Mouse (Mus musculus) right cerebral cortex, adult 18-20 months (tissue): Measurements from ENCODE around the gene Mindy4b-ps.

ENCODE experiments used
- DNase-seq: peaks from one replicate; pipeline ENCODE4 v3.0.0; 2022; ENCODE audit warnings: mixed read lengths

Gene Mindy4b-ps

GRCm38 (mm10) chr3:58784219-58785092 lies 37.7 kb downstream of the Mindy4b-ps start:
- no peak for DNase-seq

DNA sequence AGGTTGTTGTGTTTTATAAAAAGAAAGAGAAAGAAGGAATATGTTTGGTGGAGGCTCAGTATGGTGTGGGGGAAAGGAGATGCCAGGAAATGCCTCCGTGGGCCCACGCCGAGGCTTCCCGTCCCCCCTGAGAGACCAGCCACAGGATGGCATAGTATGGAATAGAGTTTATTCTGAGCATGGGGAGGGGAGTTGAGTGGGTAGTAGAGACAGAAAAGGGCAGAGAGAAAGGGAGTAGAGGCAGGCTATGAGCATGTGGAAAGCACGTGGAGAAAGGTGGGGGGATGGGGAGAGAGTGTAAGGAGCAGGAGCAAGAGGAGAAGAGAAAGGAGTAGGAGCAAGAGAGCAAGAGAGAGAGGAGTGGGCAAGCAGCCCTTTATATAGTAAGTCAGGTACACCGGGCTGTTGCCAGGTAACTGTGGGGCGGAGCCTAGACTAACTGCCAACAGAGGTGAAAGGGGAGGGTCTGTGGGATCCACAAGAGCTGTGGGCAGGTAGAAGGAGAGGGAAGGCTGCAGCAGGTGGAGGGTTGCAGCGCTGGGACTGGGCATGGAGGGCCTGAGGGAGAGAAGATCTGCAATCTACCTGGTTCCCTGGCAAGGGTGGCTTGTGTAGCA lies 38.4 kb downstream of the Mindy4b-ps start:
- DNase-seq = no peak

DNA sequence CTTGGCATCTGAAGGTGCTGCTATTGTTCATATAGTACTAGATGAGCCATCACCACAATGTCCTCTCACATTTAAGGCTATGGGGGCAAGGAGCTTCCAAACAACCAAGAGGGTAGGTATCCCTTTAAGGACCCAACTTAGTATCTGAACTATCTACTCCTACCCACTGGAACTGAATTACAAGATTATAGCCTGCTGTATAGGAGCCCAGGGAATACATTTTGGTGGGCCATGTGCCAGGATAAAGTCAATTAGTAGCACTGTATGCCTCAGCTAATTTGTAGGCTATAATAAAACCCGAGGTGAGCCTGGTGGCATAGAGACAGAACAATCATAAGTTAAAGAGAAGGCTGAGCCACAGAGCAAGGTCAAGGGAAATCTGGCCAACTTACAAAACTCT lies 65.7 kb downstream of the Mindy4b-ps start:
- DNase-seq = no peak

- no peak for DNase-seq
Measured at GRCm38 (mm10) chr3:58755769-58756168, 66.3 kb downstream of the Mindy4b-ps start.

GRCm38 (mm10) chr3:58754361-58754760 lies 67.8 kb downstream of the Mindy4b-ps start:
- no peak for DNase-seq

DNA sequence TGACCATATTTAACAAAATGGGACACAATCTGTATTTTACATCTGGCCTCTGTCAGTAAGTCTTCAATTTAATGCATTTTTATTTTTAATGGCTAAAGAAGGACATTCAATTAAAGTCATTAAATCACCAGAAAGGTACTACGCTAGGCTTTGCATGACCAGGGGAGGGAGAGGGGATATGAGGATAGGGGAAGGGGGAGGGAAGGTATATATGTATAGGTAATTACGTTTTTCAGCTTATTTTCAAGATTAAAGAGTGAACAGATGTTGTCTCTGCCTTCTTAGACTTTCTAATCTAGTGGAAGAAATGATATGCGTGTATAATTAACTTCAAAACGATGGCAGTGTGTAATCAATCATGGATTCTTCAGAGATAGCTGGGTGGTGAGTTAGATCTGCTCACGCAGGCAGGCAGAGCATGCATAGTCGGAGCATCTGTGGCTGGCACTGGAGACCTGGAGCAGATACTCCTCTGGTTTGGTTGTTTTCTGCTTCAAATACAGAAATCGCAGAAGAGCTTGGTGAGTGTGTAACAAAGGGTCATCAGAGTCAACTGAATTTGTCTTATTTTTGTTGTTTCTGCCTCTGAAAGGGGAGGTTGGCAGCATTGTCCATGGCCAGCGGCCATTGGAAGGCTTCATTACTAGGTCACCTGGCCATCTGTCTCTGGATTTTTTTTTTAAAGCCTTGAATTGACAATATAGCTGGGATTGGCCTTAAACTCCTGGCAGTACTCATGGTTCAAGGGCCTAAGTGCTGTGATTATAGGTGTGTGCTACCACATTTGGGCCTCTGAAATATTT lies 70.1 kb downstream of the Mindy4b-ps start:
- DNase-seq = no peak

GRCm38 (mm10) chr3:58748724-58749123 lies 73.4 kb downstream of the Mindy4b-ps start:
- no peak for DNase-seq

DNA sequence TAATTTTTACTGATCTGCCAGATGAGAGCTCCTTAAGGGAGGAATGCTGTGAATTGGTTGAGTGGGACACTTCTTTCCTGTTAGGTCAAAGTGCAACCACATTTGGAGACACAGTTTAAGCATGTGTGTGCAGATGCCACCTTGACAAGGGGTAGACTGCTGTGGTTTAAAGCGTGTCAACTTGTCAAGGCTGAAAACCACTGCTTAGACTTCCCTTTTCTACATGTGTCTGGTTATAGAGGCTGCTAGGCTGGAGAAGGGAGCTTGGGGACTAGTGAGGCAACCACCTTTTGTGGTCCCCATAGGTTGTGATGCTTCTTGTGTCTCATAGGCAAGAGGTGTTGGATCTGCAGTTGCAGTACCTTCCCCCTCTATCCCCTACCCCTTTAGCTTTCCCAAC lies 74.2 kb downstream of the Mindy4b-ps start:
- DNase-seq = no peak

GRCm38 (mm10) chr3:58739536-58739935 lies 82.6 kb downstream of the Mindy4b-ps start:
- DNase-seq = no peak
